Mouse (Mus musculus) limb, embryonic 15.5 days (tissue): ENCODE measurements around the gene Rpl18a. TPM values are rescaled to one million over a fixed set of nuclear protein-coding genes. Genes with fewer than 3 reads are reported as not detected.

Experiments used
- ATAC-seq: fragments of 200-750 bp; cut with Nextera tagmentation; 2 replicates; pipeline ENCODE4 v1.8.0; 2017; ENCODE audit warnings: low read depth, moderate TSS enrichment; ENCODE audit not compliant: insufficient number of reproducible peaks, low FRiP score, low TSS enrichment
- H3K27ac ChIP-seq: fragments of 300-500 bp; sonication (generic); 2 replicates; pipeline ENCODE4 v1.5.1; 2015; ENCODE audit warnings: moderate library complexity, mild to moderate bottlenecking, inconsistent platforms
- H3K27me3 ChIP-seq: fragments of 300-500 bp; sonication (generic); 2 replicates; pipeline ENCODE4 v1.6.1; 2015; ENCODE audit warnings: inconsistent platforms
- H3K36me3 ChIP-seq: fragments of 300-500 bp; sonication (generic); 2 replicates; pipeline ENCODE4 v1.6.1; 2015; ENCODE audit warnings: inconsistent platforms
- H3K4me1 ChIP-seq: fragments of 300-500 bp; sonication (generic); 2 replicates; pipeline ENCODE4 v1.6.1; 2015; ENCODE audit warnings: inconsistent platforms
- H3K4me2 ChIP-seq: fragments of 300-500 bp; sonication (generic); 2 replicates; pipeline ENCODE4 v1.6.1; 2015; ENCODE audit warnings: mild to moderate bottlenecking, inconsistent platforms
- H3K4me3 ChIP-seq: fragments of 300-500 bp; sonication (generic); 2 replicates; pipeline ENCODE4 v1.5.1; 2015; ENCODE audit warnings: mild to moderate bottlenecking, inconsistent platforms
- H3K9ac ChIP-seq: fragments of 300-500 bp; sonication (generic); 2 replicates; pipeline ENCODE4 v1.6.1; 2015; ENCODE audit warnings: inconsistent platforms
- H3K9me3 ChIP-seq: fragments of 300-500 bp; sonication (generic); 2 replicates; pipeline ENCODE4 v1.6.1; 2016; ENCODE audit warnings: inconsistent platforms
- WGBS: fragments of 180-500 bp; shearing (Covaris S2); methylation state at CpG from one replicate; pipeline ENCODE4 v1.1.7; 2015; 5-methylcytosine and 5-hydroxymethylcytosine counted together
- polyA plus RNA-seq: library from polyadenylated mRNA; unstranded; fragments of >200 nt; fragmentation: Nextera tagmentation; extraction: Ambion mirVana; gene quantifications from 2 replicates; pipeline ENCODE4 v1.2.1, GENCODE M21; 2015

The Rpl18a gene
- polyA plus RNA-seq, result 3,854 and 4,707 TPM in 2 replicates

GRCm38 (mm10) chr8:70897021-70897680 is at the start of gene Rpl18a:
Rpl18a (minus strand) TSS chr8:70897412.
- Histone ChIP-seq H3K27ac (peak within 1 kb of the TSS; percentile 90), H3K9me3 (no peaks in the 10 kb centered on the region), H3K4me1 (peaks cover 32% of the 10 kb centered on the region), H3K9ac (peak within 1 kb of the TSS; percentile 98), H3K27me3 (peaks cover 27% of the 10 kb centered on the region), H3K4me3 (peak within 1 kb of the TSS; percentile 85), H3K4me2 (peak within 1 kb of the TSS; percentile 76), H3K36me3 (peaks cover 27% of the 10 kb centered on the region)
- under 1% methylated on average over 60 of the region's 60 CpGs for WGBS
- peak; percentile 98 for ATAC-seq

- H3K36me3 ChIP-seq, result no peaks in the 10 kb centered on the region
- no peak overlapping the region for H3K4me3 ChIP-seq
- no peaks in the 10 kb centered on the region for H3K4me1 ChIP-seq
- H3K27ac ChIP-seq, result no peak overlapping the region
- no peaks in the 10 kb centered on the region for H3K27me3 ChIP-seq
- 33% methylated on average over 1 of the region's 1 CpGs for WGBS
- no peak overlapping the region for H3K4me2 ChIP-seq
- no peaks in the 10 kb centered on the region for H3K9me3 ChIP-seq
- H3K9ac ChIP-seq, result no peak overlapping the region
- no peak for ATAC-seq
These were observed 46.0 kb upstream of the Rpl18a start for GRCm38 (mm10) chr8:70943187-70943586.

GRCm38 (mm10) chr8:70941478-70941877 is 44.3 kb upstream of the Rpl18a start:
- H3K4me3 ChIP-seq, result no peak overlapping the region
- H3K36me3 ChIP-seq, result no peaks in the 10 kb centered on the region
- H3K9ac ChIP-seq, result no peak overlapping the region
- H3K4me1 ChIP-seq, result no peaks in the 10 kb centered on the region
- WGBS, result 53% methylated on average over 2 of the region's 2 CpGs
- H3K27me3 ChIP-seq, result no peaks in the 10 kb centered on the region
- no peak overlapping the region for H3K4me2 ChIP-seq
- no peak overlapping the region for H3K27ac ChIP-seq
- H3K9me3 ChIP-seq, result no peaks in the 10 kb centered on the region
- no peak for ATAC-seq

- no peaks in the 10 kb centered on the region for H3K27me3 ChIP-seq
- no peak overlapping the region for H3K27ac ChIP-seq
- H3K9ac ChIP-seq, result no peak overlapping the region
- no peak for ATAC-seq
- no peak overlapping the region for H3K4me2 ChIP-seq
- H3K4me1 ChIP-seq, result 0 out of 2 replicates have a peak, but pooled peaks cover 5% of the 10 kb centered on the region
- WGBS, result 83% methylated on average over 6 of the region's 6 CpGs
- H3K36me3 ChIP-seq, result 0 out of 2 replicates have a peak, but pooled peaks cover 3% of the 10 kb centered on the region
- no peaks in the 10 kb centered on the region for H3K9me3 ChIP-seq
- no peak overlapping the region for H3K4me3 ChIP-seq
These were observed 40.0 kb upstream of the Rpl18a start for GRCm38 (mm10) chr8:70937200-70937599.

GRCm38 (mm10) chr8:70934786-70935185 is 37.6 kb upstream of the Rpl18a start:
- ATAC-seq, result no peak
- Histone ChIP-seq H3K4me2 (no peak overlapping the region), H3K9ac (no peak overlapping the region), H3K27ac (no peak overlapping the region), H3K4me1 (0 out of 2 replicates have a peak, but pooled peaks cover 5% of the 10 kb centered on the region), H3K9me3 (no peaks in the 10 kb centered on the region), H3K27me3 (no peaks in the 10 kb centered on the region), H3K4me3 (no peak overlapping the region), H3K36me3 (0 out of 2 replicates have a peak, but pooled peaks cover 5% of the 10 kb centered on the region)
- WGBS, result 63% methylated on average over 7 of the region's 7 CpGs

- no peaks in the 10 kb centered on the region for H3K27me3 ChIP-seq
- H3K36me3 ChIP-seq, result 0 out of 2 replicates have a peak, but pooled peaks cover 5% of the 10 kb centered on the region
- H3K4me2 ChIP-seq, result no peak overlapping the region
- H3K27ac ChIP-seq, result no peak overlapping the region
- H3K9ac ChIP-seq, result no peak overlapping the region
- no peak overlapping the region for H3K4me3 ChIP-seq
- ATAC-seq, result no peak
- no peaks in the 10 kb centered on the region for H3K9me3 ChIP-seq
- 72% methylated on average over 4 of the region's 4 CpGs for WGBS
- H3K4me1 ChIP-seq, result 0 out of 2 replicates have a peak, but pooled peaks cover 5% of the 10 kb centered on the region
These were observed 35.8 kb upstream of the Rpl18a start for GRCm38 (mm10) chr8:70933036-70933435.

DNA sequence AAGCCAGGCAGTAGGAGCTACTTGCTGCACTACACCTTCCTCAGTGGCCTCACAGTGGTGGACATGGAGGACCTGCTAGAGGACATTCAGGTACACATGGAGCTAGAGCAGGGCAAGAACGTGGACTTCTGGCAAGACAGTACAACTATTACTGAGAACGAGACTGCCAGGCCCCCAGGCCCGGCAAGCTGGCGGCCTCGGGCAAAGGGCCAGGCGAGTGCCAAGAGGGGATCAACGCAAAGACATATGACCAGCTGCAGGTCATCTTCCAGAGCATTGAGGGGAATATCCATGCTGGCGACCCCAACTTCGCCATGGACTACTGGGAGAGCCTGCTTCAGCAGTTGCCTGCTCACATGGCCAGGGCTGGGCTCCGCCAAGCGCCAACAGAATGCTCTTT is 34.5 kb upstream of the Rpl18a start:
- no peaks in the 10 kb centered on the region for H3K9me3 ChIP-seq
- H3K36me3 ChIP-seq, result 0 out of 2 replicates have a peak, but pooled peaks cover 5% of the 10 kb centered on the region
- no peaks in the 10 kb centered on the region for H3K27me3 ChIP-seq
- no peak overlapping the region for H3K27ac ChIP-seq
- no peak overlapping the region for H3K9ac ChIP-seq
- H3K4me1 ChIP-seq, result 0 out of 2 replicates have a peak, but pooled peaks cover 5% of the 10 kb centered on the region
- no peak for ATAC-seq
- no peak overlapping the region for H3K4me2 ChIP-seq
- no peak overlapping the region for H3K4me3 ChIP-seq
- WGBS, result 91% methylated on average over 11 of the region's 11 CpGs

DNA sequence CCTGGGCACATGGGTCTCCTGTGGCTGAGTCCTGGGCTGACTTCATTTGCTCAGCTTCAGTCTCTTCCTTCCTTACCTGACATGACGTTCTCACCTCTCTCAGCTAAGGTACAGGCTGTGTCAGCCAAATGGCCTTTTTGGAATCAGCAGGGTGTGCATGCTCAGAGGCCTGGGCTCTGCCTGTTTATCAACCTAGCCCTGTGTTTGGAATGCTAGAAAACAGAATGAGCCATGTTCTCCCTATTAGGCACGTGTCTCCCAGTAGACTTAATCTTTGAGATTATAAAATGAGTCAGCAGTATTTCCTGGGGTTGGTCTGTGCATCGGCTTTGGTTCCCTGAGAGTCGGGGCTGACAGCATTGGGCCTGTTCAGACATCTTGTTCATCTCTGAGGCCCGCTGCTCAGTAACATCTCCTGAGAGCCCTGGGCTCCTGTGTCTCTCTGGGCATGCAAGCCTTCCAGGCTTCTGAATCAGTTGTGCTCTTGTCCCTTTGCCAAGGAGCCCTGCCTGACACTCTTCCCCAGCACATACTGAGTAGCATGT is 31.6 kb upstream of the Rpl18a start:
- H3K9me3 ChIP-seq, result no peaks in the 10 kb centered on the region
- 75% methylated on average over 5 of the region's 5 CpGs for WGBS
- H3K4me3 ChIP-seq, result no peak overlapping the region
- H3K4me1 ChIP-seq, result no peaks in the 10 kb centered on the region
- no peak overlapping the region for H3K27ac ChIP-seq
- H3K4me2 ChIP-seq, result no peak overlapping the region
- no peaks in the 10 kb centered on the region for H3K27me3 ChIP-seq
- ATAC-seq, result no peak
- 0 out of 2 replicates have a peak, but pooled peaks cover 9% of the 10 kb centered on the region for H3K36me3 ChIP-seq
- H3K9ac ChIP-seq, result no peak overlapping the region

DNA sequence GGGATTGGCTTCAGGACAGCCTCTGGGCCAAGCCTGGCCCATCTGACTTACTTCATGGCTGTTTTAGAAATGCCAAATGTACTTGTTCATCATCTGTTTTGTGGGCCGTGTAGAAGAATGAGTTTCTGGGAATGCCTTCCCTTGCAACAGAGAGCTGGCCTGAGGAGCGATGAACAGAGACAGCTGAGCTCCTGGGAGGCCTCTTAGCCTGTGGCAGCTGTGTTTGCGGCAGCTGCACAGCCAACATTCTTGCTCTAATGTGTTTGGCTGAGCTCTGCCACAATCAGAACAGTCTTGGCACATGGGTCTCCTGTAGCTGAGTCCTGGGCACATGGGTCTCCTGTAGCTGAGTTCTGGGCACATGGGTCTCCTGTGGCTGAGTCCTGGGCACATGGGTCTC is 30.9 kb upstream of the Rpl18a start:
- Histone ChIP-seq H3K9ac (no peak overlapping the region), H3K4me3 (no peak overlapping the region), H3K9me3 (no peaks in the 10 kb centered on the region), H3K27ac (no peak overlapping the region), H3K27me3 (no peaks in the 10 kb centered on the region), H3K4me1 (no peaks in the 10 kb centered on the region), H3K4me2 (no peak overlapping the region), H3K36me3 (peaks cover 14% of the 10 kb centered on the region; the same call in 1 of the 2 replicates)
- WGBS, result 79% methylated on average over 3 of the region's 3 CpGs
- no peak for ATAC-seq

GRCm38 (mm10) chr8:70926396-70926795 is 29.2 kb upstream of the Rpl18a start:
- H3K9me3 ChIP-seq, result no peaks in the 10 kb centered on the region
- no peak overlapping the region for H3K27ac ChIP-seq
- WGBS, result 80% methylated on average over 5 of the region's 5 CpGs
- no peak overlapping the region for H3K9ac ChIP-seq
- no peaks in the 10 kb centered on the region for H3K4me1 ChIP-seq
- peaks cover 16% of the 10 kb centered on the region for H3K36me3 ChIP-seq
- no peak overlapping the region for H3K4me2 ChIP-seq
- H3K4me3 ChIP-seq, result no peak overlapping the region
- ATAC-seq, result no peak
- H3K27me3 ChIP-seq, result no peaks in the 10 kb centered on the region

DNA sequence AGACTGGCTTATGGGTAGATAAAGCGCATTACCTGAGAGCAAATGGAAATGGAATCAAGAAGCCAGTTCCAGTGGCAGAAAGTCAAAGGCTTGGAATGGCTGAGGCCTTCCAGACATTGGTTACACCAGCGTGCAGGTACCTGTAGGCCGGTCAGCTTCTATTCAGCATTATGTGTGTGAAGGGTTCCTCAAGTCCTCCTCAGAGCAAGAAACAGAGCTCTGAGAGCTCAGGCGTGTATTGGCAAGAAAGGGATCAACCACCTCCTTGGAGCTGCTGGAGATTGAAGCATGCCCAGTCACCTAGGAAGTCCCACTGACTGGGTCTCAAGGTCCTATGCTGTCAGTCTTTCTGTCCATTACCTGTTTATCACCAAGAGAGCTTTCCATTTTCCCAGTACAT is 28.5 kb upstream of the Rpl18a start:
- ATAC-seq, result no peak
- no peak overlapping the region for H3K27ac ChIP-seq
- no peaks in the 10 kb centered on the region for H3K27me3 ChIP-seq
- H3K9ac ChIP-seq, result no peak overlapping the region
- WGBS, result 94% methylated on average over 4 of the region's 4 CpGs
- no peaks in the 10 kb centered on the region for H3K9me3 ChIP-seq
- H3K4me3 ChIP-seq, result no peak overlapping the region
- no peaks in the 10 kb centered on the region for H3K4me1 ChIP-seq
- H3K36me3 ChIP-seq, result peaks cover 21% of the 10 kb centered on the region
- no peak overlapping the region for H3K4me2 ChIP-seq

DNA sequence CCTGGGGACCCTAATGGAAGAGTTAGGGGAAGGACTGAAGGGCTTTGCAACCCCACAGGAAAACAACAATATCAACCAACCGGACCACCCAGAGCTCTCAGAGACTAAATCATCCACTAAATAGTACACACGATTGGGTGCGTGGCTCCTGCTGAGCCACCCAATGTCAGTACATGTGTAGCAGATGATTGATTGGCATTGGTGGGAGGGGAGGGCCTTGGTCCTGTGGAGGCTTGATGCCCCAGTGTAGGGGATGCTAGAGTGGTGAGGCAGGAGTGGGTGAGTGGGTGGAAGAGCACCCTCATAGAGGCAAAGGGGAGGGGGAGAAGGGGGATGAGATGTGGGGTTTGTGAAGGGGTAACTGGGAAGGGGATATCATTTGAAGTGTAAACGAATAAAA is 26.9 kb upstream of the Rpl18a start:
- no peak for ATAC-seq
- Histone ChIP-seq H3K4me2 (no peak overlapping the region), H3K27ac (no peak overlapping the region), H3K9me3 (no peaks in the 10 kb centered on the region), H3K27me3 (no peaks in the 10 kb centered on the region), H3K36me3 (peaks cover 30% of the 10 kb centered on the region), H3K4me3 (no peak overlapping the region), H3K4me1 (no peaks in the 10 kb centered on the region), H3K9ac (no peak overlapping the region)
- 79% methylated on average over 4 of the region's 4 CpGs for WGBS
